In genomic region chr6:17358896-17359690, GRCm38 (mm10) we compare ENCODE assay signal across 9 mouse cellular contexts. TPM values are rescaled to one million over a fixed set of nuclear protein-coding genes. Genes with fewer than 3 reads are reported as not detected.
A peak's percentile ranks its signal among the peaks of the same experiment; 100 is the strongest.
DNase-seq lines count a peak whose midpoint lies in the region; ATAC-seq lines count a peak whose summit lies in the region.
"Had no signal": no experiment of that assay in that cellular context is flagged by ENCODE, and none has a peak within 500 bp of the region (broad histone marks: within the 10 kb centered on the region; RNA-seq: fewer than 3 reads in every experiment).

No protein-coding gene starts in this region.

- intact Hi-C loops in gastrocnemius, postnatal 36 days (cut with DNase I), result loop anchor here (1.0 to 5.0 kb wide), 3 partner anchors 52 to 332 kb away; partner anchors contain the start of gene Cav1

- no peaks in the 10 kb centered on the region for H3K9me3 ChIP-seq in hindbrain, embryonic 16.5 days (ENCODE audit: control insufficient read depth, low read length)
- H3K9me3 ChIP-seq: limb, embryonic 13.5 days had no signal

- no peaks in the 10 kb centered on the region for H3K36me3 ChIP-seq in hindbrain, embryonic 16.5 days (ENCODE audit: control insufficient read depth, insufficient read depth, low read length)
- H3K36me3 ChIP-seq: limb, embryonic 13.5 days had no signal

- peak; percentile 62 for DNase-seq in gastrocnemius, adult 18-20 months (ENCODE audit: low spot score)
- DNase-seq in gastrocnemius, postnatal 36 days, result no peak
- DNase-seq in 3134 (ENCODE audit: extremely low read depth, insufficient read length, low spot score), result peak; percentile 65
- peak; percentile 88 for DNase-seq in adipocyte (ENCODE audit: low spot score)
- DNase-seq in embryo, embryonic 9.5 days (ENCODE audit: extremely low spot score), result peak; percentile 46
- DNase-seq in lung, adult 18-20 months, result peak; percentile 27 to 53
- peak; percentile 71 for DNase-seq in retina, postnatal 1 day

- ATAC-seq in hindbrain, embryonic 16.5 days, result peak; percentile 86

- H3K27ac ChIP-seq in hindbrain, embryonic 16.5 days (ENCODE audit: low read depth, low read length), result no peak overlapping the region
- H3K27ac ChIP-seq: limb, embryonic 13.5 days had no signal

- no peaks in the 10 kb centered on the region for H3K4me1 ChIP-seq in hindbrain, embryonic 16.5 days (ENCODE audit: control insufficient read depth, insufficient read depth, low read depth, low read length)
- H3K4me1 ChIP-seq: limb, embryonic 13.5 days had no signal

- no peaks in the 10 kb centered on the region for H3K27me3 ChIP-seq in hindbrain, embryonic 16.5 days (replicated peaks; ENCODE audit: control insufficient read depth, insufficient read depth, low read length)
- H3K27me3 ChIP-seq: limb, embryonic 13.5 days had no signal

- WGBS in hindbrain, embryonic 16.5 days, result 15% methylated on average over 6 of the region's 6 CpGs

- no peak overlapping the region for H3K9ac ChIP-seq in hindbrain, embryonic 16.5 days (ENCODE audit: low read depth, low read length)
- H3K9ac ChIP-seq: limb, embryonic 13.5 days had no signal

- no peak overlapping the region for H3K4me2 ChIP-seq in hindbrain, embryonic 16.5 days (ENCODE audit: low read length)
- H3K4me2 ChIP-seq: limb, embryonic 13.5 days had no signal

- H3K4me3 ChIP-seq in hindbrain, embryonic 16.5 days (ENCODE audit: low read length), result no peak overlapping the region
- H3K4me3 ChIP-seq: limb, embryonic 13.5 days had no signal

RNA-seq across cellular contexts. Expression of gene Cav1, which starts 53.0 kb away (rescaled TPM):
- total RNA-seq in gastrocnemius, adult 18-20 months (2021), result 100 to 1,000 TPM; 102 to 138 TPM
- total RNA-seq in gastrocnemius, postnatal 36 days (2021), result 100 to 1,000 TPM; 116 to 122 TPM
- polyA plus RNA-seq in hindbrain, embryonic 16.5 days (2015; fragmentation: Nextera tagmentation; extraction: Ambion mirVana), result 45.8 and 46.0 TPM in 2 replicates

Comparison
In these comparisons a context has a peak if more than half of its experiments do, and no peak if none do; other contexts are left out.
1. DNase-seq: peak in gastrocnemius, adult 18-20 months (single experiment), 3134 (single experiment), adipocyte (single experiment), embryo, embryonic 9.5 days (single experiment), lung, adult 18-20 months (2 of 2) and retina, postnatal 1 day (single experiment); none in gastrocnemius, postnatal 36 days (0 of 2).